Mouse (Mus musculus) small intestine, adult 2 months (tissue): Measurements from ENCODE around the gene Qars. TPM values are rescaled to one million over a fixed set of nuclear protein-coding genes. Genes with fewer than 3 reads are reported as not detected.

Source experiments
- H3K27ac ChIP-seq: fragments of 200-500 bp; 2 replicates; pipeline ENCODE4 v1.5.1; 2012; ENCODE audit warnings: low read depth, low read length, control low read depth, inconsistent platforms; ENCODE audit not compliant: insufficient read depth
- H3K27me3 ChIP-seq: fragments of 200-500 bp; 2 replicates; pipeline ENCODE4 v1.6.1; 2012; ENCODE audit warnings: mild to moderate bottlenecking, moderate library complexity, low read length, inconsistent platforms; ENCODE audit not compliant: control insufficient read depth, insufficient read depth
- H3K36me3 ChIP-seq: fragments of 200-500 bp; 2 replicates; pipeline ENCODE4 v1.6.1; 2012; ENCODE audit warnings: mild to moderate bottlenecking, low read length, control low read depth, inconsistent platforms; ENCODE audit not compliant: control insufficient read depth, insufficient read depth
- H3K4me1 ChIP-seq: fragments of 200-500 bp; 2 replicates; pipeline ENCODE4 v1.6.1; 2012; ENCODE audit warnings: low read length, inconsistent platforms, mixed read lengths; ENCODE audit not compliant: control insufficient read depth, insufficient read depth, insufficient read length
- H3K4me3 ChIP-seq: fragments of 200-500 bp; 2 replicates; pipeline ENCODE4 v1.5.1; 2012; ENCODE audit warnings: low read depth, mild to moderate bottlenecking, control low read depth, inconsistent platforms, low read length, moderate library complexity
- CTCF ChIP-seq: fragments of 200-500 bp; IDR thresholded peaks from 2 replicates; pipeline ENCODE4 v1.5.1; 2012; ENCODE audit warnings: low read depth, mild to moderate bottlenecking, control low read depth, inconsistent platforms, low read length, moderate library complexity, mixed read lengths; ENCODE audit not compliant: insufficient replicate concordance, insufficient read length; ENCODE audit errors: extremely low read depth
- POLR2A ChIP-seq: fragments of 200-500 bp; IDR thresholded peaks from 2 replicates; pipeline ENCODE4 v1.6.1; 2012; ENCODE audit warnings: low read depth, mild to moderate bottlenecking, control low read depth, inconsistent platforms, low read length, moderate library complexity
- WGBS: fragments of 180-500 bp; shearing (Covaris S2); methylation state at CpG from one replicate; pipeline ENCODE4 v1.1.7; 2018; 5-methylcytosine and 5-hydroxymethylcytosine counted together
- polyA plus RNA-seq: library from polyadenylated mRNA; depleted of rRNA; stranded (reverse); fragments of >200 nt; gene quantifications from 2 replicates; pipeline ENCODE4 v1.2.3, GENCODE M21; 2012

The Qars gene
- polyA plus RNA-seq, 1 experiment, result 340 TPM

DNA sequence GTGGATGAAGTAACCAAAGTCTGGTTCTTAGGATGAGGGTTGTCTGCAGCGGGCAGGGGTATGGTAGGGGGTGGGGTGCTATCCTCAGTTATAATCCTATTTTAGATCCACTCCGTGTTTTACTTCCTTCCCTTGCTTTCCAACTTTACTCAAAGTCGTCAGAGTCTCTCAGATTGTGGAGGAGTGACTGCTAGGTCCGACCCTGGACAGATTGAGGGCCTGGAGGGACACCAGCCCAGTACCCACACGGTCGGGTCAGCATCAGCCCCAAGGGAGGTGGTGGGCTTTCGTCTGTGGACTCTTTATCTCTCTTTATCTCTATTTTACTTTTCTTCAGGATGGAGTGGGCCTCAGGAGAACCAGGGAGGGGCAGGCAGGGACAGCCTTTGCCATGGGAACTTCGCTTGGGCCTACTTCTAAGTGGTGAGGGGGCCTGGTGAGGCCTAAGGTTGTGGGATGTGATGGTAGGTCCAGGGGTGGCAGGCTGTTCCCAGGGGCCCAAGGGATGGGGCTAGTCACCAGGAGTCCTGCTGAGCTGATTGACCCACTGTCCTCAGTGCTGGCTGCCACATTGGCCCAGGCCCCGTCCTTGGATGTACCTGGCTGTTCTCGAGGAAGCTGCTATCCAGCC lies 27.7 kb upstream of the Qars start, which contains the start of gene Lamb2:
TSS of gene Lamb2 (plus strand) at position 16 of the 631 bp plus-strand sequence.
- Histone ChIP-seq H3K27me3 (no peaks in the 10 kb centered on the region), H3K4me1 (peaks cover 2% of the 10 kb centered on the region), H3K27ac (peak within 1 kb of the TSS; percentile 12; the same call in 1 of the 2 replicates), H3K36me3 (no peaks in the 10 kb centered on the region), H3K4me3 (peak within 1 kb of the TSS; percentile 60)
- TF ChIP-seq POLR2A, result no peak; the same call in 1 of the 2 replicates
- 20% methylated on average over 10 of the region's 10 CpGs for WGBS

- no peaks in the 10 kb centered on the region for H3K27me3 ChIP-seq
- peaks cover 2% of the 10 kb centered on the region for H3K4me1 ChIP-seq
- no peak for TF ChIP-seq CTCF
- no peak for TF ChIP-seq POLR2A
- H3K27ac ChIP-seq, result no peak overlapping the region
- no peaks in the 10 kb centered on the region for H3K36me3 ChIP-seq
- no peak overlapping the region for H3K4me3 ChIP-seq
- WGBS, result 90% methylated on average over 28 of the region's 28 CpGs
Measured at GRCm38 (mm10) chr9:108480813-108481519, 26.5 kb upstream of the Qars start.

- 86% methylated on average over 19 of the region's 19 CpGs for WGBS
- no peaks in the 10 kb centered on the region for H3K36me3 ChIP-seq
Measured at GRCm38 (mm10) chr9:108481520-108482210, 25.8 kb upstream of the Qars start.

GRCm38 (mm10) chr9:108483051-108483790 lies 24.3 kb upstream of the Qars start:
- H3K27ac ChIP-seq, result no peak overlapping the region
- TF ChIP-seq CTCF (no peak), POLR2A (no peak)
- H3K4me1 ChIP-seq, result peaks cover 2% of the 10 kb centered on the region
- no peaks in the 10 kb centered on the region for H3K27me3 ChIP-seq
- H3K36me3 ChIP-seq, result no peaks in the 10 kb centered on the region
- H3K4me3 ChIP-seq, result no peak overlapping the region
- 91% methylated on average over 18 of the region's 18 CpGs for WGBS

More at GRCm38 (mm10) chr9:108481520-108482210, 25.8 kb upstream of the Qars start:
- Histone ChIP-seq H3K4me1 (peaks cover 2% of the 10 kb centered on the region), H3K4me3 (no peak overlapping the region), H3K27me3 (no peaks in the 10 kb centered on the region), H3K27ac (no peak overlapping the region)
- no peak for TF ChIP-seq POLR2A
- TF ChIP-seq CTCF, result no peak

DNA sequence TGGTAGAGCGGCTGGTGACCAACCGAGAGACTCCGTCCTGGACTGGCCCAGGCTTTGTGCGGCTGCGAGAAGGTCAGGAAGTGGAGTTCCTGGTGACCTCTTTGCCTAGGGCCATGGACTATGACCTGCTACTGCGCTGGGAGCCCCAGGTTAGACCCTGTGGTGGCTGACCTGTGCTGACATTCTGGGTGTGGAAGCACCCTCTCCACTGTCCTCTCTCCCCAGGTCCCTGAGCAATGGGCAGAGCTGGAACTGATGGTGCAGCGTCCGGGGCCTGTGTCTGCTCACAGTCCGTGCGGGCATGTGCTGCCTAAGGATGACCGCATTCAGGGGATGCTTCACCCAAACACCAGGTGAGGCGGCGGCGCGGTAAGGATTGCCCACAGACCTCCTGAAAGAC lies 23.5 kb upstream of the Qars start:
- Histone ChIP-seq H3K4me3 (no peak overlapping the region), H3K27ac (no peak overlapping the region), H3K27me3 (no peaks in the 10 kb centered on the region), H3K36me3 (no peaks in the 10 kb centered on the region), H3K4me1 (peaks cover 2% of the 10 kb centered on the region)
- TF ChIP-seq POLR2A, result no peak
- no peak for TF ChIP-seq CTCF
- 97% methylated on average over 15 of the region's 15 CpGs for WGBS

DNA sequence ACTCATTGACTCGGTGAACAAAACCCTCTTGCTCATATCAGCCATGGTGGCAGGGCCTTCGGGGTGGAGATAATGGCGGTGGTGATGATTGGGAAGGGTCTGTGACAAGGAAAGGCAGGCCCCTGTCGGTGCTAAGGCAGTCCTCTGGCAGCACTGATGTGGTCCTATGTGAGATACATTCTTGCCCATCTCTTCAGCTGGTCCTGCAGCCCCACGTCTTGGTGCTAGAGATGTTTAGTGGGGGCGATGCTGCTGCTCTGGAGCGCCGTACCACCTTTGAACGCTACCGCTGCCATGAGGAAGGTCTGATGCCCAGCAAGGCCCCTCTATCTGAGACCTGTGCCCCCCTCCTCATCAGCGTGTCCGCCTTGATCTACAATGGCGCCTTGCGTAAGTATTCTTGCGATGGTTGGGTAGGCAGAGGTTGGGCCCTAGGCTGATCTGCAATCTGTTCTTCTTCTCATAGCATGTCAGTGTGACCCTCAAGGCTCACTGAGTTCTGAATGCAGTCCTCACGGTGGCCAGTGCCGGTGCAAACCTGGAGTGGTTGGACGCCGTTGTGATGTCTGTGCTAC lies 22.1 kb upstream of the Qars start:
- no peaks in the 10 kb centered on the region for H3K27me3 ChIP-seq
- 92% methylated on average over 19 of the region's 19 CpGs for WGBS
- H3K27ac ChIP-seq, result no peak overlapping the region
- peaks cover 6% of the 10 kb centered on the region for H3K4me1 ChIP-seq
- no peaks in the 10 kb centered on the region for H3K36me3 ChIP-seq
- TF ChIP-seq POLR2A (no peak), CTCF (no peak)
- no peak overlapping the region for H3K4me3 ChIP-seq
